Comparison of ENCODE assay signal across 1 mouse cellular context in the genomic region with DNA sequence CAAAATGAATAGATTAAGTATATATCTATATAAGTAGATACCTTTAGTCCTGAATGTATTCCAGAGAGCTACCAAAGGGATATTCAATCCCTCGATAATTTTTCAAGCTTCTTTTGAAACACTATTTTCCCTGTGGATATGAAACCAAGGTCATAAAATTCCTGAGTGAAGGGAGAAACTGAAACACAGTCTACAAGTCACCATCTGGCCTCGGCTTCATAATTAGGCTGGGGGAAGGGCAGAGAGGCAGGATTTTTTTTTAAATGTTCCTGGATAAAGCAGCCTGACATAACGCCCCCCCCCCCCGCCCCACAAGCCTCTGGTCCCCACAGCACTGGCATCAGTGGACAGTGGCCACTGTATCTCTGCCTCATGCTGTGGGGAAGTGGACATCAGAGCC.
TF ChIP-seq lines count a peak whose summit lies in the region.

No protein-coding gene starts in this region.

TF ChIP-seq in CH12.LX, 34 proteins besides CTCF, POLR2A, EP300 and RAD21 (continued from another document):
- TF ChIP-seq HCFC1 (IDR thresholded peaks at IDR 0.05; ENCODE audit: low read depth, low read length), result no peak
